Mouse (Mus musculus): ENCODE results near the gene Lrrc14b. TPM values are rescaled to one million over a fixed set of nuclear protein-coding genes. Genes with fewer than 3 reads are reported as not detected.
A peak's percentile ranks its signal among the peaks of the same experiment; 100 is the strongest.

Lrrc14b gene
- not detected in 2 replicates for polyA plus RNA-seq (2015; fragmentation: Nextera tagmentation; extraction: Ambion mirVana)

DNA sequence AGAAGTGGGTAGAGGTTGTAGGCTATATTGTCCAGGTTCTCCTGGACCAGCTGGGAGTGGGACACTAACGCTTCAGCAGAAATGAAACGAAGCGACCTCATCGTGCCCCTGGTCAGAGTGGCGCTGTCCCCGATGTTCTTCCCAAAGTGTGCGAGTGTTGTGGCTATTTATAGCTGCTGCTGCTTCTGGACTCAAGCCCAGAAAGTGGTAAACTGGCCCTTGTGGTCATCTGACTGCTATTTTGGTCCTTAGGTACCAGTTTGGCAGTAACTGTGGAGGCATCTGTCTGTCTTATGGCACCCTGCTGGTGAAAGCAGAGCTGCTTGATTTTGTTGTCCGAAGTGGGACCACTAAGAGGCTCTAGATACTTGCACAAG lies at the start of gene Lrrc14b:
TSS of gene Lrrc14b (minus strand) at position 147 of the 377 bp plus-strand sequence.
- DNase-seq (ENCODE audit: low spot score) (peak; percentile 32), ATAC-seq (peak; percentile 52)
- Histone ChIP-seq H3K4me3 (ENCODE audit: low read depth, low read length) (no peak within 1 kb of the TSS), H3K36me3 (ENCODE audit: insufficient read depth, low read length) (no peaks in the 10 kb centered on the region; the same call in 1 of the 2 replicates), H3K9me3 (ENCODE audit: low read length) (no peaks in the 10 kb centered on the region), H3K4me1 (ENCODE audit: insufficient read depth, low read depth, low read length) (peaks cover 4% of the 10 kb centered on the region; the same call in 1 of the 2 replicates), H3K27me3 (replicated peaks; ENCODE audit: insufficient read depth, low read length) (no peaks in the 10 kb centered on the region), H3K4me2 (replicated peaks; ENCODE audit: low read depth, low read length) (no peak within 1 kb of the TSS), H3K27ac (ENCODE audit: low read length) (no peak within 1 kb of the TSS), H3K9ac (replicated peaks; ENCODE audit: low read depth) (no peak within 1 kb of the TSS)
- 34% methylated on average over 8 of the region's 8 CpGs for WGBS
- TF ChIP-seq EP300 (IDR thresholded peaks at IDR 0.05) (no peak), CTCF (IDR thresholded peaks at IDR 0.05) (peak; percentile 2; the same call in 1 of the 2 replicates)

DNA sequence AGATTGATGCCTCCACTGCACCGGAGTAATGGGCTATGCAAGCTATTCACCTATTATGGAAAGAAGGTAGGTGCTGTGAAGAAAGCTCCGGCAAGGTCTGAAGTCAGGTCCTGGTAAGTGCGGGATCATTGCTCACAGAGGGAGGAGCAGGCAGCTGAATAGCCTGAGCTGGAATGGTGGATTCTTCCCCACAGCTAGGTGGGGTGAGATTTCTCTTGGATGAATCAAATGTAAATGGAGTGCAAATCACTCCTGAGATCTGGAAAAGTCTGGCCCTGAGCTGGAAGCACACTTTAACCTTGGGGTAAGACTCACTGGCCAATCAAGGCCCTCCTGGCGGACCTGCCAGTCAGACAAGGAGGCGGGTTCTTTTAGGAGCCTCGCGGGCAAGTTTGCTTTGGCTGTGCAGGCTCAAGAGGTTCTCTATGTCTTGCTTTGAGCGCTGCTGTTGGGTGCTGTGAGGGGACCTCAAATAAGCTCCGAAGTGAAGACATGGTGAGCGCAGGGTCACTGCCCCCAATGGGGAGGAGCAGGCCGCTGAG lies 35.6 kb upstream of the Lrrc14b start, which contains the start of gene Ftl1-ps1:
TSS of gene Ftl1-ps1 (plus strand) at position 397 of the 542 bp plus-strand sequence.
- no peaks in the 10 kb centered on the region for H3K4me1 ChIP-seq (ENCODE audit: insufficient read depth, low read depth, low read length)
- H3K27me3 ChIP-seq (replicated peaks; ENCODE audit: insufficient read depth, low read length), result no peaks in the 10 kb centered on the region
- H3K9me3 ChIP-seq (ENCODE audit: low read length), result no peaks in the 10 kb centered on the region
- ATAC-seq (peak; percentile 33; the same call in 1 of the 2 replicates), DNase-seq (ENCODE audit: low spot score) (peak; percentile 6)
- H3K27ac ChIP-seq (ENCODE audit: low read length), result no peak within 1 kb of the TSS
- no peak within 1 kb of the TSS for H3K4me3 ChIP-seq (ENCODE audit: low read depth, low read length)
- H3K4me2 ChIP-seq (replicated peaks; ENCODE audit: low read depth, low read length), result no peak within 1 kb of the TSS
- no peaks in the 10 kb centered on the region for H3K36me3 ChIP-seq (ENCODE audit: insufficient read depth, low read length)
- no peak for TF ChIP-seq CTCF (IDR thresholded peaks at IDR 0.05)
- no peak for TF ChIP-seq EP300 (IDR thresholded peaks at IDR 0.05)
- H3K9ac ChIP-seq (replicated peaks; ENCODE audit: low read depth), result no peak within 1 kb of the TSS
- WGBS, result 11% methylated on average over 11 of the region's 11 CpGs

DNA sequence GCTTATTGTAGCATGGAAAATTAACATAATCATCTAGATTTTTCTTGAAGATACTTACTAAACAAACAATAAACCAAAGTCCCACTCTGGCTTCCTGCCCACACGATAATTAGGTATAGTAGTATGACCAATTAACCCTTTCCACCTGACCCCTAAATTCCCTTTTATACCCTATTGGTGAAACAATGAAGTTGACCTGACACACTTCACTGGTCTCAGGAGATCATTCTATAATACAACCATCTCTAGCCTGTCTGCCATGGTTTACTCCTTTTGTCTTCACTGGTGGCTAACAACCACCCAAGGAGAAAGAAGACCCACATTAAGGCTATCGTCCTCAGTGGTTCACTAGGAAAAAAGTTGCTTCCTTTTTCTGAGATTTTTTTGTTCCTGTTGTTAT lies 27.4 kb upstream of the Lrrc14b start:
- DNase-seq (ENCODE audit: low spot score) (no peak), ATAC-seq (no peak)
- H3K4me2 ChIP-seq (replicated peaks; ENCODE audit: low read depth, low read length), result no peak overlapping the region
- H3K36me3 ChIP-seq (ENCODE audit: insufficient read depth, low read length), result no peaks in the 10 kb centered on the region
- H3K9ac ChIP-seq (replicated peaks; ENCODE audit: low read depth), result no peak overlapping the region
- H3K27ac ChIP-seq (ENCODE audit: low read length), result no peak overlapping the region
- H3K9me3 ChIP-seq (ENCODE audit: low read length), result no peaks in the 10 kb centered on the region
- H3K4me1 ChIP-seq (ENCODE audit: insufficient read depth, low read depth, low read length), result no peaks in the 10 kb centered on the region; the same call in 1 of the 2 replicates
- 57% methylated on average over 2 of the region's 2 CpGs for WGBS
- no peaks in the 10 kb centered on the region for H3K27me3 ChIP-seq (replicated peaks; ENCODE audit: insufficient read depth, low read length)
- no peak overlapping the region for H3K4me3 ChIP-seq (ENCODE audit: low read depth, low read length)
- TF ChIP-seq EP300 (IDR thresholded peaks at IDR 0.05) (no peak), CTCF (IDR thresholded peaks at IDR 0.05) (no peak)

DNA sequence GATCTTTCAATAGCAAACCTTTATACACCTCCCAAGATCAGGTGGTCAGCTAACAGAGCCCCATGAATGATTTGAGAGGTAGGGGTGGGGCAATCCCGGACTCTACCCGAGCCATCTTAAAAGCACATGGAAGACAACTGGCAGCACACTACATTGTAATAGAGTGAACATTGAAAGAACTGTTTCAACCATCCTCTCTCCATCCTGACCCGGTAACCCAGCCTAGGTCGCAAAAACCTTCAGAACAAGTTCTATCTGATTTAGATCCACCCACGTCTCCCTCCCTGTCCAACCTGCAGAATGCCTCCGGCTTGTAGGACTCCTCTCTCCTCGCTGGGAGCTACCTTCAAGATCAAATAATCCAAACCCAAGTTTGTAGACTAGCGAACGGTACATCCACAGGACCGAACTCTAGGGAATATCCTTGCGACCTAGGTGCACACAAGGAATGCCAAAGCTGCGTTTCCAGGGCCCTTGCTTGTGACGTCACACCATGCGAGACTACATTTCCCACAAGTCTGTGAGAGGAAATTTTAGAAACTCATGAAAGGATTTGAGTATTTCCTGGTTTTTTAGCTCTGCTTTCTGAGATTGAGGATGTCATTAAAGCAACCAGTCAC lies 26.7 kb upstream of the Lrrc14b start, which contains the start of gene Zfp72:
TSS of gene Zfp72 (minus strand) at position 466 of the 620 bp plus-strand sequence.
- peak within 1 kb of the TSS; percentile 53 for H3K4me2 ChIP-seq (replicated peaks; ENCODE audit: low read depth, low read length)
- 1% methylated on average over 14 of the region's 14 CpGs for WGBS
- ATAC-seq (peak; percentile 90), DNase-seq (ENCODE audit: low spot score) (peak; percentile 90)
- no peaks in the 10 kb centered on the region for H3K27me3 ChIP-seq (replicated peaks; ENCODE audit: insufficient read depth, low read length)
- no peak within 1 kb of the TSS for H3K27ac ChIP-seq (ENCODE audit: low read length)
- peak within 1 kb of the TSS; percentile 50 for H3K9ac ChIP-seq (replicated peaks; ENCODE audit: low read depth)
- no peak for TF ChIP-seq CTCF (IDR thresholded peaks at IDR 0.05)
- peak; percentile 11; the same call in 1 of the 2 replicates for TF ChIP-seq EP300 (IDR thresholded peaks at IDR 0.05)
- H3K4me3 ChIP-seq (ENCODE audit: low read depth, low read length), result peak within 1 kb of the TSS; percentile 68
- H3K36me3 ChIP-seq (ENCODE audit: insufficient read depth, low read length), result no peaks in the 10 kb centered on the region
- H3K4me1 ChIP-seq (ENCODE audit: insufficient read depth, low read depth, low read length), result no peaks in the 10 kb centered on the region; the same call in 1 of the 2 replicates
- H3K9me3 ChIP-seq (ENCODE audit: low read length), result no peaks in the 10 kb centered on the region

DNA sequence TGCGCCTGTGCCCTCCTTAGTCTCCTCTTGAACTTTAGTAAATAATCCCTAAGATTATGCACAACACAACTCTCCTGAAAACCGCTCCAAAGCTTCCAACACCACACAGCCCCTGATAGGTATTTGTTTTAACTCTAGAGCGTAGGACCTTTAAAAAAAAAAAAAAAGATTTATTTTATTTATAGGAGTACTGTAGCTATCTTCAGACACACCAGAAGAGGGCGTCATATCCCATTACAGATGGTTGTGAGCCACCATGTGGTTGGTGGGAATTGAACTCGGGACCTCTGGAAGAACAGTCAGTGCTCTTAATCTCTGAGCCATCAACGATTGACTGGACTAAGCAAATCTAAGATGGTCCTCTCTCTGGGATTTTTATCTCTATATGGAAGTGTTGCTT lies 25.9 kb upstream of the Lrrc14b start:
- 58% methylated on average over 6 of the region's 6 CpGs for WGBS
- no peak overlapping the region for H3K9ac ChIP-seq (replicated peaks; ENCODE audit: low read depth)

DNA sequence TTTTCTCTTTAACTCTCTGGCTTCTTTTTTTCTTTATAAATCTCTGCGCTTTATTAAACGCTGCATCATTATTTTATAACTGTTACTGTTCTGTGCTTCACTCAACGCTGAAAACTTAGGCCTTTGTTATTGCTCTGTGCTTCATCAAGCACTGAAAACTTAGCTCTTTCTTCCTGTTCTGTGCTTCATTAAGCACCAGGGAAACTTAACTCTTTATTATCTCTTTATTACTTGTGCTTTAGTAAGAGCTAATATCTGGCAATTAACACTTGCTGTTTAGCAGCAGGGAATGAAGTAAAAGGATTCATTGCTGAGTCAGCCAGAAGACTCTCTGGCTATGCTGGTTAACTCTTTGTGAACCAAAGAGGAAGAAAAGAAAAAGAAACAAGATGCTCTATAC lies 18.5 kb upstream of the Lrrc14b start:
- Histone ChIP-seq H3K9ac (replicated peaks; ENCODE audit: low read depth) (no peak overlapping the region), H3K36me3 (ENCODE audit: insufficient read depth, low read length) (no peaks in the 10 kb centered on the region), H3K4me1 (ENCODE audit: insufficient read depth, low read depth, low read length) (no peaks in the 10 kb centered on the region), H3K9me3 (ENCODE audit: low read length) (no peaks in the 10 kb centered on the region), H3K27me3 (replicated peaks; ENCODE audit: insufficient read depth, low read length) (no peaks in the 10 kb centered on the region), H3K4me2 (replicated peaks; ENCODE audit: low read depth, low read length) (no peak overlapping the region), H3K4me3 (ENCODE audit: low read depth, low read length) (no peak overlapping the region), H3K27ac (ENCODE audit: low read length) (no peak overlapping the region)
- ATAC-seq (no peak), DNase-seq (ENCODE audit: low spot score) (no peak)
- WGBS, result 62% methylated on average over 3 of the region's 3 CpGs
- TF ChIP-seq EP300 (IDR thresholded peaks at IDR 0.05), result no peak

More for the DNA sequence above, 25.9 kb upstream of the Lrrc14b start:
- Histone ChIP-seq H3K36me3 (ENCODE audit: insufficient read depth, low read length) (no peaks in the 10 kb centered on the region), H3K27ac (ENCODE audit: low read length) (no peak overlapping the region), H3K4me1 (ENCODE audit: insufficient read depth, low read depth, low read length) (no peaks in the 10 kb centered on the region; the same call in 1 of the 2 replicates), H3K4me3 (ENCODE audit: low read depth, low read length) (peak overlapping the region; percentile 68; the same call in 1 of the 2 replicates), H3K27me3 (replicated peaks; ENCODE audit: insufficient read depth, low read length) (no peaks in the 10 kb centered on the region), H3K9me3 (ENCODE audit: low read length) (no peaks in the 10 kb centered on the region), H3K4me2 (replicated peaks; ENCODE audit: low read depth, low read length) (peak overlapping the region; percentile 53)
- TF ChIP-seq CTCF (IDR thresholded peaks at IDR 0.05) (peak; percentile 30; the same call in 1 of the 2 replicates), EP300 (IDR thresholded peaks at IDR 0.05) (no peak)
- DNase-seq (ENCODE audit: low spot score) (no peak), ATAC-seq (no peak)

Measured in lung, postnatal 0 days (tissue).